Mouse (Mus musculus) forelimb bud, embryonic 11.5 days (tissue): ENCODE data around the gene Gng2.
"Not testable (repeated sequence)": the region's sequence is repeated elsewhere in the genome, so short reads cannot be mapped to it uniquely, and the experiment has no call there.

Experiments used
- DNase-seq: peaks from one replicate; pipeline ENCODE4 v3.0.0-alpha.2; 2012; ENCODE audit warnings: low read depth, low spot score

Gene Gng2

GRCm38 (mm10) chr14:19938545-19938944 lies 38.9 kb downstream of the Gng2 start:
- DNase-seq, result no peak

DNA sequence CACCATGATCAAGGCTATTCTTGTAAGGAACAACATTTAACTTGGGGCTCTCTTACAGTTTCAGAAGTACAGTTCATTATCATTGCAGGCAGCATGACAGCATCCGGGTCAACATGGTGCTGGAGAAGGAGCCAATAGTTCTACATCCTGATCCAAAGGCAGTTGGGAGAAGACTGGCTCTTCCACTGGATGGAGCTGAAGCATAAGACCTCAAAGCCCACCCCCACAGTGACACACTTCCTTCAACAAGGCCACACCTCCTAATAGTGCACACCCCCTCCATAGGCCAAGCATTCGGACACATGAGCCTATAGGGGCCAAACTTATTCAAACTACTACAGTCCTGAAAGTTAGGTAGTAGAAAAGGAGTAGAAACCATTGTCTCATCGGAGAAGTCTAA lies 42.3 kb downstream of the Gng2 start:
- DNase-seq, result no peak

GRCm38 (mm10) chr14:19933314-19933713 lies 44.1 kb downstream of the Gng2 start:
- DNase-seq, result no peak

GRCm38 (mm10) chr14:19927879-19928278 lies 49.5 kb downstream of the Gng2 start:
- DNase-seq, result no peak

- DNase-seq, result no peak
Measured at GRCm38 (mm10) chr14:19927156-19927555, 50.3 kb downstream of the Gng2 start.

DNA sequence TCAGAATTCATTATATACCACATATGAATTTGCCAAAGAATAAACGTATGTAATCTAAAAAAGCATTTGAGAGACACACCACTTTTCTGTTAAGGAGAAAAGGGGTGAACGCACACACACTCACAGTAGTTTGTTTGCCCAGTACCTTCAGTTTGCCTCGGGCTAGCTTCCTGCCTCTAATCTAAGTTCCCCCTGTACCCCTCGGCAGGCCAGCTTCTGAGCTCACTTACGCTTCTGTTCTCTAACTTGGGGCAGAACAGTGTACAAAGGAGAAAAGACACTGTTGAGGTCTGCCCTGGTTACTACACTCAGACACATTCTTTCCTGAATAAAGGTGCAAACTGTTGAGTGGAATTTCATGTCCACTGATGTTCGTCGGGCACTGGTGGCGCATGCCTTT lies 51.1 kb downstream of the Gng2 start:
- no peak for DNase-seq

- DNase-seq, result no peak
Measured at GRCm38 (mm10) chr14:19925157-19925556, 52.3 kb downstream of the Gng2 start.

DNA sequence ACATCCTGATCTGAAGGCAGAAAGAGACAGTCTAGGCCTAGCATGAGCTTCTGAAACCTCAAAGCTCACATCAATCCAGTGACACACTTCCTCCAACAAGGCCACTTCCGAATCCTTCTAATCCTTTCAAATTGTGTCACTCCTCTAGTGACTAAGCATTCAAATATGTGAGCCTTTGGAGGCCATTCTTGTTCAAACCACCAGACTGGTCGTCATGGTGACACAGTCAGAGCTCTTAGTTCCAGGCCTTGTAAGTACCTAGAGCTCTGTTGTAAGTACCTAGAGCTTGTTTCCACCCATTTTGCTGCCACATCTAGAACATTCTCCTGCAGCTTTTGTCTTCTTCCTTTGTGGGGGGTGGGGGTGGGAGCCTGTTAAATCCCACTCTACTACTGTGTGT lies 53.3 kb downstream of the Gng2 start:
- DNase-seq, result no peak

- DNase-seq, result peak; percentile 70
Measured at GRCm38 (mm10) chr14:19920254-19920691, 57.2 kb downstream of the Gng2 start.

DNA sequence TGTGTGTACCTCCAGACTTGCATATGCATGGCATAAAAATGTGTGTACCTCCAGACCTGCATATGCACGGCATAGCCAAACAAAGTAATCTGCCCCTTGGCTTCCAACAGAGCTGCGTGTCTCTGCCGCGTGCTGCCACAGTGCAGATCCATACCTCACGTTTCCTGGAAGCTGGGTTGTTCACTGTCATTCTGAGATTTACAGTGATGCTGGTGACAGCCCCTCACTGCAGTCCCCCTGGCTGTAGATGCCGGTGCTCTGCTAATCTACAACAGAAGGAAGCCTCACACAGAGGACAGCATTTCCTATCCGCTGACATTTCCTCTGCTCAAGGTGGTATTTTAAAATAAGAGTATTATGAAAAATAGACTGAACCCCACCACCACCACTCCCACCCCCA lies 57.6 kb downstream of the Gng2 start:
- DNase-seq, result no peak

DNA sequence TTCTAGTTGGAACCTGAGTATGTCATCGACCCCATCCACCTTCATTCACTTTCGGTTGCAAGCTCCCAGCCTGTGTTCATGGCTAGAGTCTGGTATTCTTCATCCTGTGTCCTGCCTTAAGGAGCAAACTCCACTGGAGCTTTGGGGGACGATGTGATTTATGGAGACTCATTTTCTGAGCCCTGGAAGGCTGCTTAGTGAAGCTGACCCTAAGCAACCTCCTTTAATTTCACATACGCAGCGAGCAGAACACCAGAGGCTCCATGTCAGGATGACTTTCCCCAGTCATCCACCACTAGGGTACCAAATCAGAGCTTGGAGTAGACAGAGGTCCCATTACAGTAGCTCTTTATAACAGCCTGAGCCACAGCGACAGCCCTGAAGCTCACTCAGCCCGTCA lies 59.9 kb downstream of the Gng2 start:
- DNase-seq, result peak; percentile 27

GRCm38 (mm10) chr14:19916315-19916714 lies 61.1 kb downstream of the Gng2 start:
- DNase-seq, result no peak

DNA sequence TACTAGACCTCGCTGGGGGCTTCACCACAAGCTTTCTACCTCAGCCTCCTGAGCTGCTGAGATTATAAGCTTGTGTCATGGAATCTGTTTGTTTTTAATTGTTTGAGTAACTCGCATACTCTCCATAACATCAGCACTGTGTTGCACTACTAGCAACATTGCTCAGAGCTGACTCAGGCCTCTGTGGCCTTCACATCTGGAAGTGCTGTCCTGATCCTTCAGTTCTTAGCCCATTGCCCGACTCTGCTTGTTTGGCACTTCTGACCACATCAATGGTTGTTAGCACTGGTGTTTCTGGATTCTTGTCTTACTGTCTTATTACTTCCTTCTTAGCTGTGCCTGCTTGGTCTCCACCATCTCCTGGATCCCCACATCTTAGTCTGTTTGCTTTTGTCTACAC lies 64.5 kb downstream of the Gng2 start:
- DNase-seq, result no peak

DNA sequence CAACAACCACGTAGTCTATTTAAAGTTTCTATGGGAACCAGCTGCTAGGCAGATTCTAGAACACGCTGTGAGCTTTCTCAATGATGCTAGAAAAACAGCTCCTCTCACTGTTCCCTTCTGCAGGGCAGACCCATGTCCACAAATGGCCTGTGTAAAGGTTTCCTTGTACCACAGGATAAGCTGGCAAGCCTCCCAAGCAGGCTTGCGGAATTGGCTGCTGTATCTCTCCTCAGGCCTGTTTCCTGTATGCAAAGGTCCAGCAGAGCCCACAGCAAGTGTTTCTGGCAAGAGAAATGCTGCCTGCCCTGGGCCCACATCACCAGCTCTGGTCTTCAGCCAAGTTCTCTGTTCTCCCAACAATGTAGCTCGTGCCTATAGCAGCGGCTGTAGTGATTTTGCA lies 71.8 kb downstream of the Gng2 start:
- no peak for DNase-seq

GRCm38 (mm10) chr14:19904821-19905220 lies 72.6 kb downstream of the Gng2 start:
- DNase-seq, result no peak

DNA sequence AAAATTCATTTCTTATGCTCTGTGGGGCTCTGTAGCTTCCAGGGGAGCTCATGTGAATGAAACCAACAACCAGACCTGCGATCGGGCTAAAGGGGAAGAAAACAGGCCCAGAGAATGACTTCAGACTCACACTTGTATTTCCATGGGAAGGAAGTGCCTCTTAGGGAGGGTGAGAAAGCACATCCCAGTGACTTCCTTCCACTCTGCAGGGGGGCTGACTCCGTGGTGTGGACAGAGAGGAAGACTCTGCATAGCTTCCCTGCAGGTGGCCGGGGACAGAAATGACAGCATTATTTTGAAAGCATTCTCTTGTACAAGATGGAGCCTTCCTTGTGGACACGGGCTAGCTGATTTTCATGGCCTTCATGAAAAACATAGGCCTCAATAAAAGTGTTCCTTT lies 73.4 kb downstream of the Gng2 start:
- no peak for DNase-seq

GRCm38 (mm10) chr14:19900492-19900891 lies 76.9 kb downstream of the Gng2 start:
- DNase-seq, result no peak

DNA sequence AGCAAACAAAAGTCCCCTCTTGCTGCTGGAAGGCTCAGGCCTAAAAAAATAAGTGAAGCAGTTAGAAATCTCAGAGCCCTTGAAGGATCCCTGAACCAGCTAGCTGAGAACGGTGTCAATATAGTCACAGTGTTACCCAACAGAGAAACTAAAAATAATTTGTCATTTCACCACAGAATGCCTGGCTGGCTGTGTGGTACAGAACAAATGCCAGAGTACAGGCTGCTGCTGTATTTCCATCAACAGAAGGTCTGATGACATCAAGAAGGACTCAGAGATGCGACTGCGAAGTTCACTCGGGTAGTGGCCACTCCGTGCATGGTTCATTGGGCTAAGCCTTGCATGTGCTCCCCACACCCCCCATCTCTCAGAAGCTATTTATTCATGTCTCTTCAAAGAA lies 89.9 kb downstream of the Gng2 start:
- DNase-seq, result no peak

DNA sequence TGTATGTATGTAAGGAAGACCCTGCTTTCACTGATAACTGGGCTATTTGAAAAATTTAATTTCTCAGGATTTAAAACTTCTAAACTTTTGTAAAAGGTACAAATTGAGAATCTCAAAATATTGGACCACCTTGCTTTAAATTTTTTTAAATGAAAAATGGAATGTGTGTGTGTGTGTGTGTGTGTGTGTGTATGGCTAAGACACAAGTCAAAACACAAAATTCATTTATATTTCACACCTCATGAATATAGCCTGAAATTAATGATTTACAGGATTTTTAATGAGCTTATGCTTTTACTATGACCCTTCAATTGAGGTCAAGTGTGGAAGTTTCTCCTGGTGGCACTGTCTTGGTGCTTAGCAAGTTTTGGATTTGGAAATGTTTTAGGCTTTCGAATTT lies 93.0 kb downstream of the Gng2 start:
- DNase-seq, result not testable (repeated sequence)

- no peak for DNase-seq
Measured at GRCm38 (mm10) chr14:19874201-19874807, 103.1 kb downstream of the Gng2 start.

DNA sequence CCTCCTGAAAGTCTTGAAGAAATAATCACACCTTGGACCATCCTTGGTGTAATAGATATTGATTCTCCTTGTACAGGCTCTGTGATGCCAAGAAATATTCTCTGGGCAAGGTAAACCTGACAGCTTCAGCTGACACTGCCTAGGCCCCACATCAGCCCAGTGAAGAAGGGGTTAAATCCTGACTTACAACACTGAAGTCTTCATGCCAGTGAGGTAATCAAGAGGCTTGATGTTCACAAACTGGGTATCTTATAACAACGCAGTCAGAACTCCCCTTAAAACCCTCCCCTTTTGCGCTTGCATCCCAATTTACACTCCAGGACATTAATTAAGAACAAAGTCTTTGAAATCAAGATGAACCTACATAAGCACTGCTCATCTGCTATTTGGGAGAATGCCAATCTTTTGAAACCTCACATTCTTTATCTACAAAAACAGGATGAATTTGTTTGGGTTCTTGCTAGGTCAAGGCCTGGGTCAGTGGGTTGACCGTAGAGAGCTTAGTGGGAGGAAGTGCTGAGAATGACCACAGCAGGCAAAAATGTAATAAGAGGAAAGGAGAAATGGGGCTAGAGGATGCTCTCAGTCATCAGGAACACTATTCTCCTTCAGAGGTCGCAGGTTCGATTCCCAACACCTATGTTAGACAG lies 110.0 kb downstream of the Gng2 start:
- DNase-seq, result no peak

DNA sequence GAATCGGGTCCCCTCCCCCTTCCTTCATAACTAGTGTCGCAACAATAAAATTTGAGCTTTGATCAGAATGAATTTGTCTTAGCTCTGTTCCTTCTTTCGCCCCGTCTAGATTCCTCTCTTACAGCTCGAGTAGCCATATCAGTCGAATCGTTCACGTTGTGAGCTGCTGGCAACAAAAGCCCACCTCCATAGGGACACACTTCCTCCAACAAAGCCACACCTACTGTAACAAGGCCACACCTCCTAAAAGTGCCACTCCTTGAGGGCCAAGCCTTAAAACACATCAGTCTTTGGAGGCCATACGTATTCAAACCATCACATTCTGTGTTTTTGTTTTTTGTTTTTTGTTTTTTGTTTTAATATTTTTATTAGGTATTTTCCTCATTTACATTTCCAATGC lies 112.3 kb downstream of the Gng2 start:
- DNase-seq, result not testable (repeated sequence)

- no peak for DNase-seq
Measured at GRCm38 (mm10) chr14:19861311-19862080, 115.9 kb downstream of the Gng2 start.
